Mouse (Mus musculus) mature B cell (primary cell): Measurements from ENCODE around the gene Sox13.

Experiments used
- in situ Hi-C: fragments of 300-500 bp; cut with MboI; formaldehyde crosslinking; loops from 2 replicates; pipeline ENCODE4 v1.14.3; 2019

The Sox13 gene

GRCm38 (mm10) chr1:133400014-133400725 lies 24.0 kb downstream of the Sox13 start:
- in situ Hi-C loops = no loop called here

- in situ Hi-C loops = no loop called here
Observed at GRCm38 (mm10) chr1:133397483-133398237, 26.5 kb downstream of the Sox13 start.

GRCm38 (mm10) chr1:133397094-133397482 lies 27.1 kb downstream of the Sox13 start:
- in situ Hi-C loops = no loop called here

GRCm38 (mm10) chr1:133396693-133397092 lies 27.5 kb downstream of the Sox13 start:
- in situ Hi-C loops = no loop called here

- in situ Hi-C loops = no loop called here
Observed at GRCm38 (mm10) chr1:133394702-133395101, 29.5 kb downstream of the Sox13 start.

GRCm38 (mm10) chr1:133387539-133388268 lies 36.5 kb downstream of the Sox13 start:
- in situ Hi-C loops = loop anchor here (10.0 kb wide), 2 partner anchors 217 to 327 kb away; no protein-coding TSS in a partner anchor

GRCm38 (mm10) chr1:133386209-133386608 lies 38.0 kb downstream of the Sox13 start:
- in situ Hi-C loops = loop anchor here (10.0 kb wide), 2 partner anchors 219 to 329 kb away; no protein-coding TSS in a partner anchor

GRCm38 (mm10) chr1:133385506-133385905 lies 38.7 kb downstream of the Sox13 start:
- in situ Hi-C loops = loop anchor here (10.0 kb wide), 2 partner anchors 219 to 329 kb away; no protein-coding TSS in a partner anchor

GRCm38 (mm10) chr1:133383157-133383783 lies 40.9 kb downstream of the Sox13 start:
- in situ Hi-C loops = loop anchor here (10.0 kb wide), 2 partner anchors 222 to 332 kb away; no protein-coding TSS in a partner anchor

GRCm38 (mm10) chr1:133382552-133383155 lies 41.5 kb downstream of the Sox13 start:
- in situ Hi-C loops = loop anchor here (10.0 kb wide), 2 partner anchors 222 to 332 kb away; no protein-coding TSS in a partner anchor

GRCm38 (mm10) chr1:133382008-133382407 lies 42.2 kb downstream of the Sox13 start:
- in situ Hi-C loops = loop anchor here (10.0 kb wide), 2 partner anchors 223 to 333 kb away; no protein-coding TSS in a partner anchor

- in situ Hi-C loops = loop anchor here (10.0 kb wide), 2 partner anchors 224 to 334 kb away; no protein-coding TSS in a partner anchor
Observed at GRCm38 (mm10) chr1:133380347-133381065, 43.7 kb downstream of the Sox13 start.

GRCm38 (mm10) chr1:133379986-133380320 lies 44.2 kb downstream of the Sox13 start:
- in situ Hi-C loops = loop anchor here (10.0 kb wide), 2 partner anchors 225 to 335 kb away; no protein-coding TSS in a partner anchor

GRCm38 (mm10) chr1:133379254-133379985 lies 44.8 kb downstream of the Sox13 start:
- in situ Hi-C loops = no loop called here

GRCm38 (mm10) chr1:133377547-133377946 lies 46.6 kb downstream of the Sox13 start:
- in situ Hi-C loops = no loop called here

- in situ Hi-C loops = no loop called here
Observed at GRCm38 (mm10) chr1:133375696-133376346, 48.4 kb downstream of the Sox13 start.

- in situ Hi-C loops = no loop called here
Observed at GRCm38 (mm10) chr1:133372113-133372512, 52.1 kb downstream of the Sox13 start.

- in situ Hi-C loops = no loop called here
Observed at GRCm38 (mm10) chr1:133371431-133371830, 52.7 kb downstream of the Sox13 start.

GRCm38 (mm10) chr1:133370352-133370751 lies 53.8 kb downstream of the Sox13 start:
- in situ Hi-C loops = no loop called here
